Mouse (Mus musculus): Measurements from ENCODE around the gene Cdnf. TPM values are rescaled to one million over a fixed set of nuclear protein-coding genes. Genes with fewer than 3 reads are reported as not detected.

Gene Cdnf
- polyA plus RNA-seq (2016; fragmentation: Nextera tagmentation; extraction: Ambion mirVana): 0.06 and 0.24 TPM in 2 replicates

DNA sequence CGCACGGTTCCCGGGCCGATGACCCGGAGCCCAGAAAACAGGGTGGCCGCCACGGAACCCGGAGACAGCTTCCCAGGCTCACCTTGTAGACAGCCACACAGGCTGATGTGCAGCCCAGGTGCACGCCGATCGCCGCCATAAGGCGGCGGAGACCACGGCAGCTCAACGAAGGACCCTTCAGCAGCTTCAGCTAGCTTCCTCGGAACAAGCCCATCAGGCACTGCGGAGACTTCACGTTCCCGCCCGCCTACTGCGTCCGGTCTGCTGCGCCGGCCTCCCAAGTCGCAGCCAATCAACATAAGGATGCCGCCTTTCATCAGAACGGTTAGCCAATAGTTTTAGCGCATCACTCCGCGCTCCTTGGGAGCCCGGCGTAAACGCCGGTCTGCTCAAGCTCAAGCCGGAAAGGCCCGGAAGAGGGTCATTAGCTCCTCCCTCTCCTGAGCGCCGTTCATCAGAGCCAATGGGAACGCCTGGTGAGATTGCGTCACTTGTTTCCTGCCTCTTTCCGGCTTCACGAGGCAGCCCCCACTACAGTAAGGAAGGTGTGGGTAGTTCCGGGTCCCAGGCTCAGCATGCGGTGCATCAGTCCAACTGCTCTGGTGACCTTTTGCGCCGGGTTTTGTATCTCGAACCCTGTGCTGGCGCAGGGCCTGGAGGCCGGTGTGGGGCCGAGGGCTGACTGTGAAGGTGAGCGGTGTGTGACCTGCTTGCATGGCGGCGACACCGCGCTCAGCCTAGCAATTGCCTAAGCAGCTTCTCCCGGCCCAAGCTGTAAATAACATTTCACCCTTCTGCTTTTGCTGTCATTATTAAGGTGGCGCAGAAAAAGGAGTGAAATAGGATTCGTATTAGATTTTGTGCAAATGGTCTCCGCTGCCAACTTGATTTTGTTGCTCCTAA is at the start of gene Cdnf, which contains the start of the genes Gm45902 and Hspa14:
TSS of gene Cdnf (plus strand) at position 479 of the 903 bp plus-strand sequence.
TSS of gene Gm45902 (minus strand) at position 239 of the 903 bp plus-strand sequence.
TSS of gene Hspa14 (minus strand) at position 263 of the 903 bp plus-strand sequence.
- DNase-seq (ENCODE audit: low spot score): peak; percentile 94
- Histone ChIP-seq H3K36me3 (peaks cover 32% of the 10 kb centered on the region), H3K27me3 (ENCODE audit: low read depth, poor library complexity, severe bottlenecking) (no peaks in the 10 kb centered on the region), H3K4me3 (peak within 1 kb of the TSS; percentile 93), H3K27ac (peak within 1 kb of the TSS; percentile 95), H3K9me3 (replicated peaks) (no peaks in the 10 kb centered on the region), H3K4me1 (peaks cover 13% of the 10 kb centered on the region)
- WGBS: under 1% methylated on average over 60 of the region's 60 CpGs

DNA sequence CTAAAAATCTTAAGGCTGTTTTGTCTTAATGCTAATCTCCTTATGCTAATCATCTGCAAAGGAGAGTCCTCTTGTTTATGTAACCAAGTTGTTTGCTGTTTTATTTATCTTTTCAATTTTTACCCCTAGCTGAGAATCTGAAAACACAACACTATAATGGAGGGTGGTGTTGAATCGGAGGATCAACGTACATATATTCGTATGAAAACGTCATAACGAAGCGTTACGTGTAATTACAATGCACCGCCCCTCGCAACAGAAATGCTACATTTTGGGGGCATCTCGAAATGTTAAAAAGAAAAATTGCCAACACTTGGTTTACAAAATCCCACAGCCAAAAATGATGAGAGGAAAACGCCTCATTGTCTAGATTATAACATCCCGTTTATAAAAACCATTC is 38.9 kb upstream of the Cdnf start:
- Histone ChIP-seq H3K9me3 (replicated peaks) (no peaks in the 10 kb centered on the region), H3K27ac (peak overlapping the region; percentile 97), H3K4me1 (peaks cover 16% of the 10 kb centered on the region), H3K4me3 (peak overlapping the region; percentile 76), H3K36me3 (peaks cover 30% of the 10 kb centered on the region), H3K27me3 (ENCODE audit: low read depth, poor library complexity, severe bottlenecking) (no peaks in the 10 kb centered on the region)
- under 1% methylated on average over 12 of the region's 12 CpGs for WGBS
- DNase-seq (ENCODE audit: low spot score): no peak

DNA sequence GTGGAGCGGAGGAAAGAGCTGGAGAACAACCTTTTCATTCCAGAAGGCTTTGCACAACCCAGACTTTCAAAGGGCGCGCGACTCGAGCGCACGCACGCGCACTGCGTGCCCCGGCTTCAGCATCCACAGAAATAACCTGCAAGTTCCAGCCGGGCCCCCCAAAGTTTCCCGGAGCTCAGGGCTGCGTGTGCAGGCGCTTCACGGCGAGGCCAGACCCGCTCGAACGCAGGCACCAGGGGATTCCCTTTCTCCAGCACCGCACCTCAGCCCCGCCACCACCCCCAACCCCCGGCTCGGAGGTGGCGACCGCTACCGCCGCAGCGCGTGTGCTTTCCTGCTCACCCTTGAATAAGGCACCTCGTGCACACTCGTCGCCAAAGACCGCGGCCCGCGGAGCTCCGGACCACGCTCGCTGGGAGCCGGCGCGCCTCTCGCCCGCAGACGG is 38.4 kb upstream of the Cdnf start:
- Histone ChIP-seq H3K36me3 (peaks cover 25% of the 10 kb centered on the region), H3K27me3 (ENCODE audit: low read depth, poor library complexity, severe bottlenecking) (no peaks in the 10 kb centered on the region), H3K9me3 (replicated peaks) (no peaks in the 10 kb centered on the region), H3K4me3 (peak overlapping the region; percentile 76), H3K4me1 (peaks cover 16% of the 10 kb centered on the region), H3K27ac (peak overlapping the region; percentile 97)
- peak; percentile 80 for DNase-seq (ENCODE audit: low spot score)
- whole genome bisulfite sequencing: under 1% methylated on average over 46 of the region's 46 CpGs

DNA sequence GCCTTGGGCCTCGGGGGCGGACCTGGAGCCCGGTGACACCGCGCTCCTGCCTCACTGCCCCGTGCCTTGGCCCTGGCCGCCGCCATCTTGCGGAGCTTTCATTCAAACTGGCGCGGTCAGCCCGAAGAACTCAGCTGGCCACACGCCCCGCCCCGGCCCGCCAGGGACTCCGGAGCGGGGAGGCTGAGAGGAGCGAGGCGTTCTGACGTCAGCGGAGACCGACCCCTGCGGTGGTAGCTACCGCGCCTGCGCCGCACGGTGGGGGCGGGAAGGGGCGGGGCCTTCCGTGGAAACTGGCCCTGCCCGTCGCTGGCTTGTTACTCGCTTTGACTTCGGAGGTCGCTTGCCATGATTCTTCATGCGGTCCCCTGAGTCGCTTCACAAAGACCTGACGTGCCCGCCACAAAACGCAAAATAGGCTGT is 38.0 kb upstream of the Cdnf start, which contains the start of gene Suv39h2:
TSS of gene Suv39h2 (minus strand) at position 171 of the 423 bp plus-strand sequence.
- Histone ChIP-seq H3K9me3 (replicated peaks) (no peaks in the 10 kb centered on the region), H3K4me3 (peak within 1 kb of the TSS; percentile 76), H3K36me3 (peaks cover 20% of the 10 kb centered on the region), H3K4me1 (peaks cover 16% of the 10 kb centered on the region), H3K27ac (peak within 1 kb of the TSS; percentile 97), H3K27me3 (ENCODE audit: low read depth, poor library complexity, severe bottlenecking) (no peaks in the 10 kb centered on the region)
- WGBS: under 1% methylated on average over 42 of the region's 42 CpGs
- peak; percentile 99 for DNase-seq (ENCODE audit: low spot score)

DNA sequence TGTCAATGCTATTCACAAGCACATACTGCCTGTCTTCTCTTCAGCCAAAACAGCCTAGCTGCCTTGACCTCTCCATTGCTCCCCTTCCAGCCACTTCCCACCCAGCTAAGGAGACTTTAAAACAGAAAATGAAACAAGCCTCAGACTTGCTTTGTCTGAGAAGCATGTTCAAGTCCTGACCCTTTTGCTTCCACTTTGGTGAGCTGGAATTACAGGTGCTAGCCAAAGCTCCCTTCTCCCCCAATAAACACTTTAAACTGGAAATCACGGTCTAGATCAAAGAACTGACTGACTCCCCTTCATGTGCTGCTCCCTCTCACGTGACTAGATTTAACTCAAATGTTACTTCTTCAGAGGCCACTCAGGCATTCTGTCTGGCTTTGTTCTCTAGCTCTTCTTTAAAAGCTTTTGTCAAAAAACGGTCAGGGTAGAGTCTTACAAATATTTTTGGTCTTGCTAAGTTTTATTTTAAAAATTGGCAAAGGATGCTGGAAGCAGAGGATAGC is 37.0 kb upstream of the Cdnf start:
- Histone ChIP-seq H3K4me1 (peaks cover 16% of the 10 kb centered on the region), H3K27ac (peak overlapping the region; percentile 97), H3K27me3 (ENCODE audit: low read depth, poor library complexity, severe bottlenecking) (no peaks in the 10 kb centered on the region), H3K36me3 (peaks cover 13% of the 10 kb centered on the region), H3K4me3 (peak overlapping the region; percentile 76), H3K9me3 (replicated peaks) (no peaks in the 10 kb centered on the region)
- 56% methylated on average over 3 of the region's 3 CpGs for WGBS
- peak; percentile 30 for DNase-seq (ENCODE audit: low spot score)

DNA sequence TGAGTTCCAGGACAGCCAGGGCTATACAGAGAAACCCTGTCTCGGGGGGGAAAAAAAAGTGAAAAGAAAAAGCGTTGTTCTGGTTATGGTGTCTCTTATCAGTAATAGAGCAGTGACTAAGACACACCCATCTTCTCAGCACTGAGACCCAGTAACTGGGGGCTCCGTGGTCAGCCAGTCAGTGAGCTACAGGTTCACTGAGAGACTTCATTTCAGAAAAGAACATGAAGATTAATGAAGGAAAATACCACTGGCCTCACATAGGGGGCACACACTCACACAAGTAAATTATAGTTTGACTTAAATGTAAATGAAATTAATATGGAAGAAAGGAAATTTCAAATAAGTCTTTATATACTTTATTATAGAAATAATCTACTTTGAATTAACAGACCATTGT is 32.6 kb upstream of the Cdnf start:
- DNase-seq (ENCODE audit: low spot score): no peak
- 0 out of 2 replicates have a peak, but pooled peaks cover 6% of the 10 kb centered on the region for H3K4me1 ChIP-seq
- H3K4me3 ChIP-seq: no peak overlapping the region
- H3K27ac ChIP-seq: no peak overlapping the region
- 85% methylated on average over 3 of the region's 3 CpGs for WGBS
- H3K36me3 ChIP-seq: no peaks in the 10 kb centered on the region
- no peaks in the 10 kb centered on the region for H3K27me3 ChIP-seq (ENCODE audit: low read depth, poor library complexity, severe bottlenecking)
- no peaks in the 10 kb centered on the region for H3K9me3 ChIP-seq (replicated peaks)

DNA sequence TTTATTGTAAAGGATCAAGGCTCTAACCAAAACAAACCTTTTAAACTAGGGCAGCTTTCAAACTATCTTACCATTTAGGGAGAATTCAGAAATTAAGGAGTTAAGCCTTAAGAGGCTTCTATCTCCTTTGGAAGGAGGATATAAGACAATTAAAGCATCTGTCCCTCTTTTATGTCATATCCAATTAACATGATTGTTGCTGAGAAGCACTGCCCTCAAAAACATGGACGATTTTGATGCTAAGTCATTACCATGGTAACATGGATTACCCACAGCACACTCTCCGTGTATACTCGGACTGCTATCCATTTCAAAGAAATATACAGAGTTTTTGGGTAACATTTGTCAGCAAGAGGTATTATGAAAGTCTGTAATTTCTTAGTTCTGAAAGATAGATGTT is 23.0 kb upstream of the Cdnf start:
- no peak for DNase-seq (ENCODE audit: low spot score)
- Histone ChIP-seq H3K27ac (no peak overlapping the region), H3K9me3 (replicated peaks) (no peaks in the 10 kb centered on the region), H3K27me3 (ENCODE audit: low read depth, poor library complexity, severe bottlenecking) (no peaks in the 10 kb centered on the region), H3K4me3 (no peak overlapping the region), H3K4me1 (no peaks in the 10 kb centered on the region), H3K36me3 (peaks cover 58% of the 10 kb centered on the region)
- WGBS: 93% methylated on average over 3 of the region's 3 CpGs

DNA sequence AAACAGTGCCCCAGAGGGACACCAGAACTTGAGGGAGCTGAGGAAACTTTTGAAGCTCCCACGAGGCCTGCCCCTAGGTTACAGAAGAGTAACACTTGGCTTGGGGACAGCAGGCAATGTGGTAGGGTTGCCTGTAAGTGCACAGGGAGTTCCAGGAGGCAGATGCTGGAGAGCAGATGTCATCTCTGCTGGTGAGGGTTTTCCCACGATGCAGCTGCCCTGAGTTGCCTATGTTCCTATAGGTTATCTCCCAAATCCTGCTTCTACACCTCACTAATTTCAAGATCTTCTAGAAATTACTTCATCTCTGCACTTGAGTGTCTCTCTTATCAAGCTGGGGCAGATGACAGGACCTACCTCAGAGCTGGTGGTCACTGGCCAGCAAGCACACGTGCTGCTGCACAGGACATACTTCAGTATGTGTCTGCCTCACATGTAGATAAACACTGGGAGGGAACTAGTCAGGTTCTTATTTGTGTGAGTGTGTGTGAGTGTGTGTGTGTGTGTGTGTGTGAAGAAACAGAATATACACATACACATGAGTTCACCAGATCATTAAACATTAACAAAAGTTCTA is 18.9 kb upstream of the Cdnf start:
- Histone ChIP-seq H3K36me3 (peaks cover 89% of the 10 kb centered on the region), H3K4me3 (no peak overlapping the region), H3K4me1 (no peaks in the 10 kb centered on the region), H3K9me3 (replicated peaks) (no peaks in the 10 kb centered on the region), H3K27me3 (ENCODE audit: low read depth, poor library complexity, severe bottlenecking) (no peaks in the 10 kb centered on the region), H3K27ac (no peak overlapping the region)
- 87% methylated on average over 3 of the region's 3 CpGs for WGBS
- no peak for DNase-seq (ENCODE audit: low spot score)

DNA sequence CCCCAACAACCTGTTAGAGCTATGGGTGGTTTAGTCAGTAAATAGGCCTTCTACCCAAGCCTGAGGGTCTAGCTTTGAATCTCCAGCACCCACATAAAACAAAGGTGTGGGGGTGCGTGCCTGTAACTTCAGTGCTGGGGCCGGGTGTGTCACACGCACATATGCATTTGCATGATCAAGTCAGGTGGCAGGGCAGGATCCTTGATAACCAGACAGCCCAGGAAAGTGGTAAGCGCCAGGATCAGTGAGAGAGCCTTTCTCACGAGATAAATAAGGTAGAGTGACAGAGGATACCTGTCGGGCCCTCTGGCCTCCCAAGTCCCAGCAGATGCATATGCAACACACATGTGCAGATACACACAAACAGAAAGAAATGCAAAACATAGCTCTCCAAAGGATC is 13.3 kb upstream of the Cdnf start:
- H3K4me3 ChIP-seq: no peak overlapping the region
- no peak overlapping the region for H3K27ac ChIP-seq
- 92% methylated on average over 6 of the region's 6 CpGs for WGBS
- H3K27me3 ChIP-seq (ENCODE audit: low read depth, poor library complexity, severe bottlenecking): no peaks in the 10 kb centered on the region
- peaks cover 79% of the 10 kb centered on the region for H3K36me3 ChIP-seq
- DNase-seq (ENCODE audit: low spot score): no peak
- no peaks in the 10 kb centered on the region for H3K9me3 ChIP-seq (replicated peaks)
- H3K4me1 ChIP-seq: no peaks in the 10 kb centered on the region

DNA sequence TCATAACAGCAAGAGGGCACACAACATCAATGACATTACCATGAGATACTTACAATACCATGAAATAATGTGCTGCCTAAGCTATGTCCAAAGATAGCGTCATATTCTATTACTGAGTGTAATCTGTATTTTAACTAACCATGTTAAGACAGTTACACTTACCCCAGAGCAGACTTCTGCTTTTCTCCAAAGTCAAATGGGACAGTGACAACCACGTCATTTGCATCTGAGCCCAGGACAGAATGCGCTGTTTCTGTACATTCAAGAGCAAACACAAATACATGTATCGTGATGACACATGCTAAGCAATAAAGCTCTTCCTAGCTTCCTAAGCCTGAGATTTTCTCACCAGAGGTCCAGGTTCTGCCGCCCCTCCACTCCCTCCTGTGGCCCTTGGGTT is 11.9 kb upstream of the Cdnf start:
- 96% methylated on average over 5 of the region's 5 CpGs for WGBS
- peaks cover 80% of the 10 kb centered on the region for H3K36me3 ChIP-seq
- no peaks in the 10 kb centered on the region for H3K9me3 ChIP-seq (replicated peaks)
- no peak overlapping the region for H3K4me3 ChIP-seq
- H3K27ac ChIP-seq: no peak overlapping the region
- DNase-seq (ENCODE audit: low spot score): no peak
- H3K27me3 ChIP-seq (ENCODE audit: low read depth, poor library complexity, severe bottlenecking): no peaks in the 10 kb centered on the region
- H3K4me1 ChIP-seq: no peaks in the 10 kb centered on the region

DNA sequence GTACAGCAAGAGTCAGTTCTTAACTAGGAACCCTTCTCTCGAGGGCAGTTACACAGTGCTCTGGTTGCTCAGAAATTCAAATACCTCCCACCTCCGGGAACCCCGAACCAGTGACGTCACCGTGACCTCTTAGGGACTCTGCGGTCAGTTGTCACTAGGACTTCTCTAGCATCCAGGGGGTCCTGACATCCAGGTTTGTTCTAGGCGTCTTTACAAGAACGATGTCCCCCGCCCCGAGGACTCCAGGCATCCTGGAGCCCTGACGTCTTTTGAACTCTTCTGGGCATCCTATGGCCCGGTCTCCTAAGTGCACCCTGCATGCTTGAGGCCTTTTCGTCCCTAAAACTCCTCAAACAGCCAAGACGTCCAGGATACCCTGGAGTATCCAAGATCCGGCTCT is 754 bp upstream of the Cdnf start:
- H3K9me3 ChIP-seq (replicated peaks): no peaks in the 10 kb centered on the region
- peak overlapping the region; percentile 95 for H3K27ac ChIP-seq
- under 1% methylated on average over 15 of the region's 15 CpGs for WGBS
- H3K4me1 ChIP-seq: peaks cover 13% of the 10 kb centered on the region
- DNase-seq (ENCODE audit: low spot score): peak; percentile 61
- H3K27me3 ChIP-seq (ENCODE audit: low read depth, poor library complexity, severe bottlenecking): no peaks in the 10 kb centered on the region
- peak overlapping the region; percentile 93 for H3K4me3 ChIP-seq
- H3K36me3 ChIP-seq: peaks cover 39% of the 10 kb centered on the region

DNA sequence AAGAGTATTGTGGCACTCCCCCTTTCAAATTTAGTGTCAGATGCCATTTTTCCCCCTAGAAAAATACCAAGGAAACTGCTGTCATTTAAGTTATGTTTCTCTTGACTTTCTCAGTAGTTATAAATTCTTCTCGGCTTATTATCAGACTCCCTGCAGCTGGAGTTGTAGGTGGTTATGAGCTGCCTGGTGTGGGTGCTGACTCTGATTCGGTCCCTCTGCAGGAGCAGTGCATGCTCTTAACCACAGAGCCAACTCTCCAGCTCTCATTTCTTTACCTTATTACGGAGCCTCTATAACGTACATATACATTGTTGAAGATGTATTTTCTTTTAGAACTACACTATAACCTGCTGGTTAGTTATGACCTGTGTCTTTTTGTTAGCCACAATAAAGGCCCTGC is 9.7 kb downstream of the Cdnf start:
- WGBS: 86% methylated on average over 4 of the region's 4 CpGs
- Histone ChIP-seq H3K4me1 (no peaks in the 10 kb centered on the region), H3K27me3 (ENCODE audit: low read depth, poor library complexity, severe bottlenecking) (no peaks in the 10 kb centered on the region), H3K9me3 (replicated peaks) (no peaks in the 10 kb centered on the region), H3K27ac (no peak overlapping the region), H3K36me3 (no peaks in the 10 kb centered on the region), H3K4me3 (no peak overlapping the region)
- no peak for DNase-seq (ENCODE audit: low spot score)

DNA sequence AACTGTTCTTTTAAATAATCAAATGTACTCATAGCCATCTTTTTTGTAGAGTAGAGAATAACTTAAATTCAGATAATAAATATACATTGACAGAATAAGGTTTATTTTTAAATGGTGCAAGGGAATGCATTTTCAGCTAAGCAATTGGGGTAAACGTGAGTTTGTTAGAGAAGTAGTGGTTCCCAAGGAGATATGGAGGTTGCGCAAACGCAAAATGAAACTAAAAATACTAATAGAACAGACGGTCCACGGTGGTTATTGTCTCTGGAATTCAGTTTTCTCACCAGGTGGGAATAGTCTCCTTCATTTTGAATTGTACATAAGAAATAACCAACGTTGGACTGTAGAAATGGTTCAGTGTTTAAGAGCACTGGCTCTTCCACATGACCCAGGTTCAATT is 13.5 kb downstream of the Cdnf start:
- H3K4me3 ChIP-seq: no peak overlapping the region
- H3K27me3 ChIP-seq (ENCODE audit: low read depth, poor library complexity, severe bottlenecking): no peaks in the 10 kb centered on the region
- H3K36me3 ChIP-seq: no peaks in the 10 kb centered on the region
- no peak overlapping the region for H3K27ac ChIP-seq
- no peaks in the 10 kb centered on the region for H3K4me1 ChIP-seq
- H3K9me3 ChIP-seq (replicated peaks): no peaks in the 10 kb centered on the region
- no peak for DNase-seq (ENCODE audit: low spot score)
- WGBS: 83% methylated on average over 6 of the region's 6 CpGs
